In genomic region chr11:18883507-18883881, GRCm38 (mm10) we compare ENCODE assay signal across 9 mouse cellular contexts.
DNase-seq lines count a peak whose midpoint lies in the region; ATAC-seq and TF ChIP-seq lines count a peak whose summit lies in the region.
"Had no signal": no experiment of that assay in that cellular context is flagged by ENCODE, and none has a peak within 500 bp of the region (broad histone marks: within the 10 kb centered on the region; RNA-seq: fewer than 3 reads in every experiment).

No protein-coding gene starts in this region.

- no peak overlapping the region for H3K9ac ChIP-seq in intestine, embryonic 14.5 days (ENCODE audit: low read length)
- H3K9ac ChIP-seq in intestine, postnatal 0 days (ENCODE audit: low read depth, low read length), result no peak overlapping the region
- no peak overlapping the region for H3K9ac ChIP-seq in forebrain, embryonic 14.5 days (ENCODE audit: low read length)
- peak overlapping the region; percentile 41 for H3K9ac ChIP-seq in neural tube, embryonic 13.5 days
- H3K9ac ChIP-seq in liver, embryonic 11.5 days (ENCODE audit: low read depth, low read length), result no peak overlapping the region
- H3K9ac ChIP-seq: heart, embryonic 15.5 days had no signal

- no peak overlapping the region for H3K4me2 ChIP-seq in intestine, embryonic 14.5 days (ENCODE audit: low read length)
- H3K4me2 ChIP-seq in intestine, postnatal 0 days (replicated peaks; ENCODE audit: low read depth), result no peak overlapping the region
- no peak overlapping the region for H3K4me2 ChIP-seq in forebrain, embryonic 14.5 days (ENCODE audit: low read length)
- peak overlapping the region; percentile 2 for H3K4me2 ChIP-seq in neural tube, embryonic 13.5 days
- no peak overlapping the region for H3K4me2 ChIP-seq in liver, embryonic 11.5 days
- H3K4me2 ChIP-seq: heart, embryonic 15.5 days had no signal

- H3K4me3 ChIP-seq in intestine, embryonic 14.5 days (ENCODE audit: low read depth, low read length), result no peak overlapping the region
- no peak overlapping the region for H3K4me3 ChIP-seq in intestine, postnatal 0 days (ENCODE audit: low read depth, low read length)
- H3K4me3 ChIP-seq in forebrain, embryonic 14.5 days (ENCODE audit: low read depth, low read length), result no peak overlapping the region
- no peak overlapping the region for H3K4me3 ChIP-seq in neural tube, embryonic 13.5 days
- H3K4me3 ChIP-seq in liver, embryonic 11.5 days (ENCODE audit: low read depth, low read length), result no peak overlapping the region
- H3K4me3 ChIP-seq: heart, embryonic 15.5 days had no signal

- DNase-seq in intestine, embryonic 14.5 days (ENCODE audit: low spot score), result peak; percentile 60
- DNase-seq in forebrain, embryonic 14.5 days (ENCODE audit: low spot score), result peak; percentile 79
- DNase-seq in kidney, postnatal 25 days, result peak; percentile 22 to 42
- DNase-seq in natural killer cell, adult 2 months (ENCODE audit: low spot score in 2 of 2), result no peak
- DNase-seq in cerebellum, adult 18-20 months, result no peak
- DNase-seq in liver, embryonic 11.5 days (ENCODE audit: low spot score), result no peak

- TF ChIP-seq CTCF in intestine, postnatal 0 days (IDR thresholded peaks at IDR 0.05; ENCODE audit: low read depth), result no peak

- peak overlapping the region; percentile 70 for H3K27ac ChIP-seq in intestine, embryonic 14.5 days (ENCODE audit: low read depth)
- H3K27ac ChIP-seq in intestine, postnatal 0 days (ENCODE audit: low read depth, low read length), result no peak overlapping the region
- H3K27ac ChIP-seq in forebrain, embryonic 14.5 days (ENCODE audit: low read depth, low read length), result 0 out of 2 replicates have a peak overlapping the region, but pooled peaks have one; percentile 6
- peak overlapping the region; percentile 86 for H3K27ac ChIP-seq in neural tube, embryonic 13.5 days (replicated peaks)
- H3K27ac ChIP-seq in liver, embryonic 11.5 days (ENCODE audit: low read depth, low read length), result no peak overlapping the region
- H3K27ac ChIP-seq: heart, embryonic 15.5 days had no signal

- peaks cover 46% of the 10 kb centered on the region for H3K36me3 ChIP-seq in intestine, embryonic 14.5 days (ENCODE audit: control insufficient read depth, insufficient read depth, low read length)
- no peaks in the 10 kb centered on the region for H3K36me3 ChIP-seq in intestine, postnatal 0 days (ENCODE audit: control insufficient read depth, insufficient read depth)
- no peaks in the 10 kb centered on the region for H3K36me3 ChIP-seq in forebrain, embryonic 14.5 days (ENCODE audit: control insufficient read depth, insufficient read depth, low read length)
- peaks cover 11% of the 10 kb centered on the region; the same call in 1 of the 2 replicates for H3K36me3 ChIP-seq in neural tube, embryonic 13.5 days
- no peaks in the 10 kb centered on the region for H3K36me3 ChIP-seq in liver, embryonic 11.5 days (ENCODE audit: control insufficient read depth, insufficient read depth, low read length)

- H3K9me3 ChIP-seq in intestine, embryonic 14.5 days (ENCODE audit: control insufficient read depth, low read length), result no peaks in the 10 kb centered on the region
- H3K9me3 ChIP-seq in intestine, postnatal 0 days (ENCODE audit: control insufficient read depth), result no peaks in the 10 kb centered on the region
- H3K9me3 ChIP-seq in forebrain, embryonic 14.5 days (replicated peaks; ENCODE audit: control insufficient read depth, low read length), result no peaks in the 10 kb centered on the region
- no peaks in the 10 kb centered on the region for H3K9me3 ChIP-seq in neural tube, embryonic 13.5 days
- H3K9me3 ChIP-seq in liver, embryonic 11.5 days (ENCODE audit: control insufficient read depth, low read length), result no peaks in the 10 kb centered on the region
- H3K9me3 ChIP-seq: heart, embryonic 15.5 days had no signal

- H3K27me3 ChIP-seq in intestine, embryonic 14.5 days (replicated peaks; ENCODE audit: control insufficient read depth, insufficient read depth, low read length), result no peaks in the 10 kb centered on the region
- no peaks in the 10 kb centered on the region for H3K27me3 ChIP-seq in intestine, postnatal 0 days (replicated peaks; ENCODE audit: control insufficient read depth, insufficient read depth, low read length)
- H3K27me3 ChIP-seq in forebrain, embryonic 14.5 days (replicated peaks; ENCODE audit: control insufficient read depth, insufficient read depth, low read length), result no peaks in the 10 kb centered on the region
- H3K27me3 ChIP-seq in neural tube, embryonic 13.5 days, result no peaks in the 10 kb centered on the region
- no peaks in the 10 kb centered on the region for H3K27me3 ChIP-seq in liver, embryonic 11.5 days (replicated peaks; ENCODE audit: control insufficient read depth, insufficient read depth, low read length)
- H3K27me3 ChIP-seq: heart, embryonic 15.5 days had no signal

- peak; percentile 74; the same call in 1 of the 2 replicates for ATAC-seq in intestine, embryonic 14.5 days (replicated peaks; ENCODE audit: low FRiP score, low TSS enrichment, low read depth)
- no peak for ATAC-seq in intestine, postnatal 0 days
- ATAC-seq in forebrain, embryonic 14.5 days, result peak; percentile 60
- peak; percentile 86 for ATAC-seq in neural tube, embryonic 13.5 days (ENCODE audit: low read depth)
- ATAC-seq in liver, embryonic 11.5 days (replicated peaks; ENCODE audit: low FRiP score), result no peak

- peaks cover 50% of the 10 kb centered on the region for H3K4me1 ChIP-seq in intestine, embryonic 14.5 days (replicated peaks; ENCODE audit: control insufficient read depth, insufficient read depth, low read length)
- no peaks in the 10 kb centered on the region for H3K4me1 ChIP-seq in intestine, postnatal 0 days (replicated peaks; ENCODE audit: control insufficient read depth, insufficient read depth, low read length)
- peaks cover 25% of the 10 kb centered on the region for H3K4me1 ChIP-seq in forebrain, embryonic 14.5 days (ENCODE audit: control insufficient read depth, insufficient read depth, low read length)
- peaks cover 82% of the 10 kb centered on the region for H3K4me1 ChIP-seq in neural tube, embryonic 13.5 days (replicated peaks)
- H3K4me1 ChIP-seq in liver, embryonic 11.5 days (replicated peaks; ENCODE audit: control insufficient read depth, insufficient read depth, low read length), result peaks cover 18% of the 10 kb centered on the region; the same call in 1 of the 2 replicates

- 6% methylated on average over 2 of the region's 2 CpGs for WGBS in intestine, embryonic 14.5 days
- 19% methylated on average over 2 of the region's 2 CpGs for WGBS in intestine, postnatal 0 days
- 9% methylated on average over 2 of the region's 2 CpGs for WGBS in forebrain, embryonic 14.5 days
- 9% methylated on average over 2 of the region's 2 CpGs for WGBS in neural tube, embryonic 13.5 days
- 53% methylated on average over 2 of the region's 2 CpGs for WGBS in liver, embryonic 11.5 days

Comparison
In these comparisons a context has a peak if more than half of its experiments do, and no peak if none do; other contexts are left out.
1. ATAC-seq: peak in intestine, embryonic 14.5 days (single experiment), forebrain, embryonic 14.5 days (single experiment) and neural tube, embryonic 13.5 days (single experiment); none in intestine, postnatal 0 days (single experiment) and liver, embryonic 11.5 days (single experiment).
2. H3K27ac ChIP-seq: peak in intestine, embryonic 14.5 days (single experiment), forebrain, embryonic 14.5 days (single experiment) and neural tube, embryonic 13.5 days (single experiment); none in intestine, postnatal 0 days (single experiment) and liver, embryonic 11.5 days (single experiment).
3. DNase-seq: peak in intestine, embryonic 14.5 days (single experiment), forebrain, embryonic 14.5 days (single experiment) and kidney, postnatal 25 days (2 of 2); none in natural killer cell, adult 2 months (0 of 2), cerebellum, adult 18-20 months (0 of 2) and liver, embryonic 11.5 days (single experiment).